In the genomic region with DNA sequence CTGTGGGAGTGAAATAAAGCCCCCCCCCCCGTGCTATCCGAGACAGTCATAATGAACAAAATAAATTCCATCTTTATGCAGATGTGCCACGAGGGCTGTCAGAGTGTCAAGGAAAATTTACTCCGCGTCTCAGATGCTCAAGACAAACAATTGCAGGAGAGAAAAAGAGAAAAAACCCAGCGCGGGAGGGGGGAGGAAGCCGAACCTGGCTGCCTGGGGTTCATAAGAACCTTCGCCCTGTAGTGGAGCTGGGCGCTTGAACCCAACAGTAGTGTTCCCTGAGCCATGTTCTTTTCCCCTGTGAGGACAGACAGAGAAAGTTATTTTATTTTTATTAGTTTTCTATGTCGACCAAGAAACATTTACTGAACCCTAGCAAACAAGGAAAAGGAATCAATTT, we compare ENCODE assay signal across 19 mouse cellular contexts.
"Had no signal": no experiment of that assay in that cellular context is flagged by ENCODE, and none has a peak within 500 bp of the region (broad histone marks: within the 10 kb centered on the region; RNA-seq: fewer than 3 reads in every experiment).

No protein-coding gene starts in this region.

- H3K36me3 ChIP-seq: midbrain, embryonic 10.5 days; midbrain, embryonic 12.5 days; neural tube, embryonic 13.5 days; neural tube, embryonic 15.5 days had no signal

- H3K4me2 ChIP-seq: lung, embryonic 14.5 days; midbrain, embryonic 12.5 days; neural tube, embryonic 13.5 days; neural tube, embryonic 15.5 days had no signal

- H3K4me3 ChIP-seq: midbrain, embryonic 10.5 days; midbrain, embryonic 12.5 days; myocyte; neural tube, embryonic 13.5 days; neural tube, embryonic 15.5 days had no signal

- DNase-seq: lung, adult 18-20 months; lung, embryonic 14.5 days; lung, postnatal 10 days; lung, postnatal 4 days; midbrain, embryonic 14.5 days; retina, postnatal 1 day; right cerebral cortex, adult 18-20 months; right cerebral cortex, postnatal 25 days; right cerebral cortex, postnatal 4 days; spleen, adult 18-20 months; thymus, adult 18-20 months; thymus, postnatal 14 days; thymus, postnatal 36 days had no signal

- H3K27me3 ChIP-seq: neural tube, embryonic 15.5 days had no signal

- H3K9ac ChIP-seq: lung, embryonic 14.5 days; midbrain, embryonic 12.5 days; neural tube, embryonic 13.5 days; neural tube, embryonic 15.5 days had no signal

- H3K9me3 ChIP-seq: midbrain, embryonic 10.5 days; midbrain, embryonic 12.5 days; neural tube, embryonic 13.5 days; neural tube, embryonic 15.5 days had no signal

- H3K27ac ChIP-seq: midbrain, embryonic 10.5 days; midbrain, embryonic 12.5 days; neural tube, embryonic 13.5 days; neural tube, embryonic 15.5 days had no signal

- ATAC-seq: midbrain, embryonic 16.5 days had no signal
